Mouse (Mus musculus): ENCODE results near the gene Epn1. TPM values are rescaled to one million over a fixed set of nuclear protein-coding genes. Genes with fewer than 3 reads are reported as not detected.

The Epn1 gene
- polyA plus RNA-seq, 1 experiment from 2014 or later, result 55.3 TPM

- DNase-seq (ENCODE audit: low spot score), result peak; percentile 34
- Histone ChIP-seq H3K9me3 (ENCODE audit: control insufficient read depth, low read length) (no peaks in the 10 kb centered on the region), H3K27me3 (ENCODE audit: control insufficient read depth, insufficient read depth, low read length) (peaks cover 61% of the 10 kb centered on the region), H3K9ac (ENCODE audit: low read depth, low read length) (0 out of 2 replicates have a peak overlapping the region, but pooled peaks have one; percentile 34), H3K36me3 (ENCODE audit: control insufficient read depth, insufficient read depth, low read length) (no peaks in the 10 kb centered on the region), H3K4me3 (ENCODE audit: low read depth, low read length) (peak overlapping the region; percentile 76), H3K4me2 (replicated peaks; ENCODE audit: low read depth, low read length) (peak overlapping the region; percentile 85), H3K27ac (ENCODE audit: low read depth, low read length) (no peak overlapping the region), H3K4me1 (replicated peaks; ENCODE audit: control insufficient read depth, insufficient read depth, low read length) (peaks cover 20% of the 10 kb centered on the region)
- ATAC-seq (ENCODE audit: low FRiP score), result no peak
- 8% methylated on average over 32 of the region's 32 CpGs for WGBS
Observed at GRCm38 (mm10) chr7:5053456-5054179, 26.4 kb upstream of the Epn1 start.

- Histone ChIP-seq H3K36me3 (ENCODE audit: control insufficient read depth, insufficient read depth, low read length) (no peaks in the 10 kb centered on the region), H3K9me3 (ENCODE audit: control insufficient read depth, low read length) (no peaks in the 10 kb centered on the region), H3K4me1 (replicated peaks; ENCODE audit: control insufficient read depth, insufficient read depth, low read length) (peaks cover 20% of the 10 kb centered on the region), H3K4me2 (replicated peaks; ENCODE audit: low read depth, low read length) (peak overlapping the region; percentile 61), H3K27ac (ENCODE audit: low read depth, low read length) (no peak overlapping the region), H3K4me3 (ENCODE audit: low read depth, low read length) (peak overlapping the region; percentile 40), H3K9ac (ENCODE audit: low read depth, low read length) (peak overlapping the region; percentile 56), H3K27me3 (ENCODE audit: control insufficient read depth, insufficient read depth, low read length) (peaks cover 61% of the 10 kb centered on the region)
- 3% methylated on average over 43 of the region's 55 CpGs for WGBS
- no peak for DNase-seq (ENCODE audit: low spot score)
- no peak for ATAC-seq (ENCODE audit: low FRiP score)
Observed at GRCm38 (mm10) chr7:5056651-5057263, 23.3 kb upstream of the Epn1 start.

GRCm38 (mm10) chr7:5057381-5057780 lies 22.7 kb upstream of the Epn1 start:
- H3K9me3 ChIP-seq (ENCODE audit: control insufficient read depth, low read length), result no peaks in the 10 kb centered on the region
- no peak for ATAC-seq (ENCODE audit: low FRiP score)
- peaks cover 58% of the 10 kb centered on the region for H3K27me3 ChIP-seq (ENCODE audit: control insufficient read depth, insufficient read depth, low read length)
- no peak overlapping the region for H3K27ac ChIP-seq (ENCODE audit: low read depth, low read length)
- DNase-seq (ENCODE audit: low spot score), result peak; percentile 21
- peak overlapping the region; percentile 61; the same call in 1 of the 2 replicates for H3K4me2 ChIP-seq (replicated peaks; ENCODE audit: low read depth, low read length)
- H3K4me1 ChIP-seq (replicated peaks; ENCODE audit: control insufficient read depth, insufficient read depth, low read length), result peaks cover 20% of the 10 kb centered on the region
- H3K36me3 ChIP-seq (ENCODE audit: control insufficient read depth, insufficient read depth, low read length), result no peaks in the 10 kb centered on the region
- 0 out of 2 replicates have a peak overlapping the region, but pooled peaks have one; percentile 40 for H3K4me3 ChIP-seq (ENCODE audit: low read depth, low read length)
- 38% methylated on average over 8 of the region's 8 CpGs for WGBS
- H3K9ac ChIP-seq (ENCODE audit: low read depth, low read length), result no peak overlapping the region

DNA sequence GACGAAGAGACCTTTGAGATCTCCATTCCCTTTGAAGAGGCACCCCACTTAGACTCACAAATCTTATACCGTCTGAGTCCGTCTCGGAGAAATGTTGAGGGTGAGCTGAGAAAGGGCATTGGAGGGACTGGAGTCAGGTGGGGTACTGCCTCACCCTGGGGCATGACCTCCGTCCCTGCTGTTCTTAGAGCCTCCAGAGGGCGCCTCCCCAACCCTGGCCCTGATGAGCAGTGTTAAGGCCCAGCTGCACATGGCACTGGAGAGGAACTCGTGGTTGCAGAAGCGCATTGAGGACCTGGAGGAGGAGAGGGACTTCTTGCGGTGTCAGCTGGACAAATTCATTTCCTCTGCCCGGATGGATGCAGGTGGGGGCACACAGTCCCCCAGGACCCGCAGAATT lies 22.2 kb upstream of the Epn1 start:
- peaks cover 17% of the 10 kb centered on the region for H3K4me1 ChIP-seq (replicated peaks; ENCODE audit: control insufficient read depth, insufficient read depth, low read length)

DNA sequence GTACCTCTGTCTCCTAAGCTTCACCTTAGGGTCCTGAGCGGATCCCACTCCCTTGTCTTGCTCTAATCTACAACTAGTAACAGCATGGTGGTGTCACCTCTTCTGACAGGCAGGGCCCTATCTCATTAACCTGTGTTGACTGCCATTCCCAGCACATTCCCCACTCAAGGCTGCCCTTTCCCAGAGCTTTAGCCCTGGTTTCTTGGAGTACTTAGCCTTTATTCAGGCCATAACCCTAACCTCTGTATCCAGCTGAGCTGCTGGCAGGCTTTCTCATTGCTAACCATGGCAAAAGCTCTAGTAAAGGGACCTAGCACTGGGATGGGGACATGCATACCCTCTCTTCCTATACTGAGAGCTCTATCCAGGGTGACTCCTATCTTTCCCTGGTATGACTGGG lies 21.4 kb upstream of the Epn1 start:
- ATAC-seq (ENCODE audit: low FRiP score) (no peak), DNase-seq (ENCODE audit: low spot score) (no peak)
- WGBS, result 100% methylated on average over 1 of the region's 1 CpGs

More for the DNA sequence above, 22.2 kb upstream of the Epn1 start:
- DNase-seq (ENCODE audit: low spot score) (no peak), ATAC-seq (ENCODE audit: low FRiP score) (no peak)
- H3K4me3 ChIP-seq (ENCODE audit: low read depth, low read length), result no peak overlapping the region
- no peak overlapping the region for H3K9ac ChIP-seq (ENCODE audit: low read depth, low read length)
- 34% methylated on average over 11 of the region's 11 CpGs for WGBS
- H3K27ac ChIP-seq (ENCODE audit: low read depth, low read length), result no peak overlapping the region
- H3K27me3 ChIP-seq (ENCODE audit: control insufficient read depth, insufficient read depth, low read length), result peaks cover 54% of the 10 kb centered on the region
- H3K4me2 ChIP-seq (replicated peaks; ENCODE audit: low read depth, low read length), result no peak overlapping the region
- no peaks in the 10 kb centered on the region for H3K9me3 ChIP-seq (ENCODE audit: control insufficient read depth, low read length)
- no peaks in the 10 kb centered on the region for H3K36me3 ChIP-seq (ENCODE audit: control insufficient read depth, insufficient read depth, low read length)

GRCm38 (mm10) chr7:5059421-5059820 lies 20.6 kb upstream of the Epn1 start:
- Histone ChIP-seq H3K4me2 (replicated peaks; ENCODE audit: low read depth, low read length) (no peak overlapping the region), H3K9me3 (ENCODE audit: control insufficient read depth, low read length) (no peaks in the 10 kb centered on the region), H3K9ac (ENCODE audit: low read depth, low read length) (no peak overlapping the region), H3K4me1 (replicated peaks; ENCODE audit: control insufficient read depth, insufficient read depth, low read length) (peaks cover 8% of the 10 kb centered on the region; the same call in 1 of the 2 replicates), H3K27ac (ENCODE audit: low read depth, low read length) (no peak overlapping the region), H3K27me3 (ENCODE audit: control insufficient read depth, insufficient read depth, low read length) (peaks cover 38% of the 10 kb centered on the region), H3K4me3 (ENCODE audit: low read depth, low read length) (no peak overlapping the region), H3K36me3 (ENCODE audit: control insufficient read depth, insufficient read depth, low read length) (no peaks in the 10 kb centered on the region)
- DNase-seq (ENCODE audit: low spot score) (no peak), ATAC-seq (ENCODE audit: low FRiP score) (no peak)
- 93% methylated on average over 12 of the region's 12 CpGs for WGBS

More for the DNA sequence above, 21.4 kb upstream of the Epn1 start:
- Histone ChIP-seq H3K27ac (ENCODE audit: low read depth, low read length) (no peak overlapping the region), H3K27me3 (ENCODE audit: control insufficient read depth, insufficient read depth, low read length) (peaks cover 46% of the 10 kb centered on the region), H3K4me1 (replicated peaks; ENCODE audit: control insufficient read depth, insufficient read depth, low read length) (peaks cover 10% of the 10 kb centered on the region; the same call in 1 of the 2 replicates), H3K9ac (ENCODE audit: low read depth, low read length) (no peak overlapping the region), H3K4me2 (replicated peaks; ENCODE audit: low read depth, low read length) (no peak overlapping the region), H3K9me3 (ENCODE audit: control insufficient read depth, low read length) (no peaks in the 10 kb centered on the region), H3K4me3 (ENCODE audit: low read depth, low read length) (no peak overlapping the region), H3K36me3 (ENCODE audit: control insufficient read depth, insufficient read depth, low read length) (no peaks in the 10 kb centered on the region)

DNA sequence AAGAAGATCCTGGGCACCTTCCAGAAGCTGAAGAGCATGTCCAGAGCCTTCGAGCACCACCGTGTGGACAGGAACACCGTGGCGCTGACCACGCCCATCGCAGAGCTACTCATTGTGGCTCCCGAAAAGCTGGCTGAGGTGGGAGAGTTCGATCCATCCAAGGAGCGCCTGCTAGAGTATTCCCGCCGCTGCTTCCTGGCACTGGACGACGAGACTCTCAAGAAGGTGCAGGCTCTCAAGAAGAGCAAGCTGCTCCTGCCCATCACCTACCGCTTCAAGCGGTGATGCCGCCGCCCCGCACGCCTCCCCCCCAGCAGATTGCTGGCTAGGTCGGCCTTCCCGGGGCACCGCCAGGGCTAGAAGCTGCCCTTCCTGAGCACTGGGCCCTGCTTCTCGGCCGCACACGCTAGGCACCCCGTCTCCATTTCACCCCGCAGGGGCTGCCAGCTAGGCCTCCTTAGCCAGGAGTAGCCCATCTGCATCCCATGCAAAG lies 19.8 kb upstream of the Epn1 start:
- Histone ChIP-seq H3K27me3 (ENCODE audit: control insufficient read depth, insufficient read depth, low read length) (peaks cover 29% of the 10 kb centered on the region), H3K4me1 (replicated peaks; ENCODE audit: control insufficient read depth, insufficient read depth, low read length) (peaks cover 8% of the 10 kb centered on the region; the same call in 1 of the 2 replicates), H3K9ac (ENCODE audit: low read depth, low read length) (peak overlapping the region; percentile 94), H3K9me3 (ENCODE audit: control insufficient read depth, low read length) (no peaks in the 10 kb centered on the region), H3K36me3 (ENCODE audit: control insufficient read depth, insufficient read depth, low read length) (no peaks in the 10 kb centered on the region), H3K4me2 (replicated peaks; ENCODE audit: low read depth, low read length) (peak overlapping the region; percentile 47), H3K4me3 (ENCODE audit: low read depth, low read length) (peak overlapping the region; percentile 79), H3K27ac (ENCODE audit: low read depth, low read length) (peak overlapping the region; percentile 98)
- ATAC-seq (ENCODE audit: low FRiP score) (peak; percentile 10; the same call in 1 of the 2 replicates), DNase-seq (ENCODE audit: low spot score) (peak; percentile 81)
- 3% methylated on average over 26 of the region's 27 CpGs for WGBS

DNA sequence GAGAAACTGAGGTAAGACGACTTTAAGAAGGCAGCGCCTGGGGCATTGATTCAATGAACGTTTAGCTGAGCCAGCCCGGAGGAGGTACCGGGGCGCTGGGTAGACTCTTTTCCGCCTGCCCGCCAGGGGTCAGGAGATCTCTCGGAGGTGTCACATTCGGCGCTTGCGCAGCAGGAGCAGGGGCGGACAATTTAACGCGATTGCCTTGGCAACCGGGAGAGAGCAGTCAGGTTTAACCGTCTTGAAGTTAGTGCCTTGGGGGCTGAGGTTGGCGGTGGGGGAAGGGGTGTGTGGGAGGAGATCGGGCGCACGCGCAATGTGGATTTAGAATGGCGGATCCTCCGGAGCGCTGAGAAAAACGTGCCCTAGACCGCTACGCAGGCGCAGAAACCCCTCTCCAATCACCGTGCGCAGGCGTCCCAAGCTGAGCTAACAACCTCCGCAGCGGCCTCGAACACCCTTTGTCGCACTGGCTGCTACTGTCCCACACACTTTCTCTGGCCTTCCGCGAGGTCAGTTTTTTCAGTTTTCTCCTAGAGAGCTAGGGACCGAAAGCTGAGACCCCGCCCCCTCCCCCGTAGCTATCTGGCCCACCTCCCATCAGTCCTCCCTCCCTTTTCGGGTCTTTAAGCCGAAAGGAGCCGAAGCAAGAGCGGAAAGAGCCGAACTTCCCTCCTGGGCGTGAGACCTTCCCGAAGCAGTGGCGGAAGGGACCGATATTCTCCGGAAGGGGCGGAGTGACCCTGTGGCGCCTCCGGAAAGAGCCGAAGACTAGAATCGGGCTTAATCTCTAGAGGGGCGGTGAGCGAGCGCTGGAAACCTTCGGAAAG lies 18.9 kb upstream of the Epn1 start:
- no peaks in the 10 kb centered on the region for H3K36me3 ChIP-seq (ENCODE audit: control insufficient read depth, insufficient read depth, low read length)
- H3K4me1 ChIP-seq (replicated peaks; ENCODE audit: control insufficient read depth, insufficient read depth, low read length), result peaks cover 8% of the 10 kb centered on the region; the same call in 1 of the 2 replicates
- H3K4me2 ChIP-seq (replicated peaks; ENCODE audit: low read depth, low read length), result peak overlapping the region; percentile 47
- ATAC-seq (ENCODE audit: low FRiP score), result peak; percentile 92
- H3K27ac ChIP-seq (ENCODE audit: low read depth, low read length), result peak overlapping the region; percentile 98
- WGBS, result under 1% methylated on average over 60 of the region's 60 CpGs
- peaks cover 20% of the 10 kb centered on the region for H3K27me3 ChIP-seq (ENCODE audit: control insufficient read depth, insufficient read depth, low read length)
- no peaks in the 10 kb centered on the region for H3K9me3 ChIP-seq (ENCODE audit: control insufficient read depth, low read length)
- peak overlapping the region; percentile 79 for H3K4me3 ChIP-seq (ENCODE audit: low read depth, low read length)
- peak overlapping the region; percentile 94 for H3K9ac ChIP-seq (ENCODE audit: low read depth, low read length)
- DNase-seq (ENCODE audit: low spot score), result peak; percentile 99
